Mouse (Mus musculus): Measurements from ENCODE around the gene Eif2b2.

Gene Eif2b2

GRCm38 (mm10) chr12:85256074-85256751 lies 36.9 kb downstream of the Eif2b2 start:
- DNase-seq (ENCODE audit: low read depth): no peak

DNA sequence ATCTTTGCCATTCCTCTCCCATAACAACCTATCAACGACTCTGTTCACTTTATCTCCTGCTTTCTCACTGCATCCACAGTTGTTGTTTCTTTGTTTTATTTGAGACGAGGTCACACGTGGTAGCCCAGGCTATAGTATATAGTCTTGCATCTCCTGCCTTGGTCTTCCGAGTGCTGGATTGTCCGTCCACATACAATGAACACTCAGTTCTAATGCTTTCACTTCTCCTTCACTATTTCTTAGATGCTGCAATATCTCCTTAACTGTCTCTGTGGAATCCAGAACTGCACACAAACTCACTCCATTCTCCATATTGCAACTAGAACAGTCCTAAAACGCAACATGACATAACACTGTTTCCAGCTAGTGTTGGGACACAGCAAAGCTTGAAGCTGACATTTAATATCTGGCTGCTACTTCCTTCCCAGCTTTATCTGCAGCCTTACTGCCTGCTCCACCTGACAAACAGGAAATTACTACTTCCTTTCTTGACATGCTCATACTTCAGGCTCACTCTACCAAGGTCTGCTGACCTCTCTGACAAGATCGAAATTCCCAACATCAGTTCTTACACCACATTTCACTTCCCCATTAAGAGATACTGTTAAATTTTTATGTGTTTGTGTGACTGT lies 37.8 kb downstream of the Eif2b2 start:
- peak; percentile 54 for DNase-seq (ENCODE audit: low read depth)

DNA sequence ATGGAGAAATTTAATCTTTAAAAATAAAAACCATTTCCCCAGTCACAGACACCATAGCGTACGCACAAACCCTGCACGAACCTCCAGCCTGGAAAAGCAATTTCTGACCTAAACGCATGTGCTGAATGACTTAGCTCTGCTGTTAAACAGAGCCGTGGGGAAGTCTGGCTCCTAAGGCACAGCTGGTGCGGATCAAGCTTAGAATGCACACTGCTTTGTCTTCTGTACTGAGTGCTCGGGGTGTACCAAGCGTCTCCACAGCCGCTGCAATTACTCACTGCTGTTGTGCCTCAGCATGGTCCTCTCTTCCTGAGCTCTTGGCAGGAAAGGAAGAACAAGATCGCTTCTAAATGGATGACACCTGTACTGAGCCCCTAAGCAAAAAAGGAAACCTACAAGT lies 43.2 kb downstream of the Eif2b2 start:
- DNase-seq (ENCODE audit: low read depth): no peak

DNA sequence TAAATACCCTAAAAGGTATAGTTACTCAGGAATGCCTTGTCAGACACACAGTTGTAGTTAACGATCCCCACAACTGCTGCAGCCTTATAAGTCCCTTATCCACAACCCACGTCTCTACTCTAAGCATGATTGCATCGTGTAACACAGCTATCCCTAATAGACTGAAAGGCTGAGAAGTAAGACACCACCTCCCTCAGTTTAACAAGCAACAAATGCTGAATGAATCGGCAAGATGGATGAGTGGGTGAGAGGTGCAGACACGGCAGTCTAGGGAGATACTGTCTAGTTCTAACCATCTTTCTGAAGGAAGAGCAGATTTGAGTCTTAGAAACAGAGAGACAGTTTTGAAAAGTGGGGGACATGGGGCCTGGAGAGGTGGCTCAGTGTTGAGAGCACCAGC lies 43.9 kb downstream of the Eif2b2 start:
- DNase-seq (ENCODE audit: low read depth): no peak

GRCm38 (mm10) chr12:85264531-85264930 lies 45.2 kb downstream of the Eif2b2 start:
- no peak for DNase-seq (ENCODE audit: low read depth)

DNA sequence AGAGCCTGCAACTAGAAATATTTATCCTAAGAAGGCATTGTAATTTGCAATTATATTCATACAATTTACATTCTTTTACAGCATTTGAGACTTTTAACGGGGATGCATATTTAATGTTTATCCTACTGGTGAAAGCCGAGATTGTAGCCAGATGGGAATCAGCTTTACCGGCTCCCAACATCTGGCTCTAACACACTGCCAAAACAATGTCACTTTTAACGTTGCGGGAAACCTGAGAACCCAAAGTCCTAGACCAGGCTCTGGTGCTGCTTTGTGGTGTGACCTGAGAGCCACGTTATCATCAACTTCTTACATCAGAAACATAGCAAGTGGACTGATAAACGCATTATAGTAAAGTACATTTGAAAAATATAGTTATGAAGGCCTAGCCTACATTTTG lies 45.7 kb downstream of the Eif2b2 start:
- DNase-seq (ENCODE audit: low read depth): no peak

DNA sequence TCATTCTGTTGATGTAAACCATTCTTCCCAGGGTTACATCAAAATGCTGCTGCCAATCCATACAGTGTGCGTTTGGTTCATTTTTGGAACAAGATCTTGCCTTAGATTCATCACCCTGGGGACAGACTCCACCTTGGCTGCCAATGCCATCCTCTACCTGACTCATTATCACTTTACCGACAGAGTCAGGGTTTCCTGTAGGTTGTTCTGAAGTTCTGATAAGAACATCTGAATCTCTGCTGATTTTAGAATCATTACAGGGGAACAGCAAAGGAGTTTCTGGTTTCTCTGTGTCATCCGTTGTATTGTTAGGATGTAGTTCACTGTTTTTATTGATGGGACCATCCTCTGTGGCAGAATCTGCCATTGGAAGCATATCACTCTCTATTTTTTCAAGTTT lies 47.0 kb downstream of the Eif2b2 start:
- DNase-seq (ENCODE audit: low read depth): no peak

DNA sequence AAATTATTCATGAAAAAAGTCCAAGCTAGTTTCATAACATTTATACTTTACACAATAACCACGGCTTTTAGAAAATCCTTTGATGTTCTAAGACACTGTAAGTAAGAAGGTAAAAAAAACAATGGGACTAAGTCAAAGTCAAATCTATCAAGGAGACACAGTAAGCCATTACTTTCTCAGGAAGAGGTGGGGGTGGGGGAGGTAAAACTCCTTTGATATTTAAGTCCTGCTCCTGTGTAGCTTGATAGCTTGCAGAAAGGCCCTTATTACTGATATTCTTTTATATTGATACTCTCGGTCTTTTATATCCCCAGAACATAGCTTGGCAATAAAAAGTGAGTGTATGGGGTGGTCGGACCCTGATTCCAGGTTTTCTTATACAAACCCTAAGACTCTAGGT lies 50.5 kb downstream of the Eif2b2 start:
- DNase-seq (ENCODE audit: low read depth): no peak

- peak; percentile 93 for DNase-seq (ENCODE audit: low read depth)
Observed at GRCm38 (mm10) chr12:85270319-85270718, 51.0 kb downstream of the Eif2b2 start, which contains the start of gene Mlh3. TSS of gene Mlh3 (minus strand) at chr12:85270599.

DNA sequence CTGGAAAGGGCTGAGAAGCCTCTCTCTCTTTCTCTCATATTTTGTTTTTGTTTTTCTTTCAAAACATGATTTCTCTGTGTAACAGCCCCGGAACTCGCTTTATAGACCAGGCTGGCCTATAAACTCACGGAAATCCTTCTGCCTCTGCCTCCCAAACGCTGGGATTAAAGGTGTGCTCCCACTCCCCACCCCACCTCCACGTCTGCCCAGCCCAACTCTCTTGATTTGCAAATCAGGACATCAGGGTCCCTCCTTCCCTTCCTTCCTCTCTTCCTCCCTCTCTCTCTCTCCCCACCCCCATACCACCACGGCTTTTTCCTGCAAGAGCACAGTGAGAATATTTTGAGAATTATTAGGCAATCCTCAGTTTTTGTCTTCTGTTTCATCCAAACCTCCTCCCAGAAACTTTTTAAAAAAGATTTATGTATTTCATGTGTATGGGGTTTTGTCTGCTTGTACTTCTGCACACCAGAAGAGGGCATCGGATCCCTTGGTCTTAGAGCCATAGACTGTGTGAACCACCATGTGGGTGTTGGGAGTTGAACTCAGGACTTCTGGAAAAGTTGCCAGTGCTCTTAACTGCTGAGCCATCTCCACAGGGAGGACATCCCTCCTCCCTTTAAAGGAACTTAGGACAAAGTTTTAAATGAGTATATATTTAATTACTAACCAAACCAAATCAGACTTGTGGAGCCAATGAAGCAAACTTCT lies 52.0 kb downstream of the Eif2b2 start:
- no peak for DNase-seq (ENCODE audit: low read depth)

DNA sequence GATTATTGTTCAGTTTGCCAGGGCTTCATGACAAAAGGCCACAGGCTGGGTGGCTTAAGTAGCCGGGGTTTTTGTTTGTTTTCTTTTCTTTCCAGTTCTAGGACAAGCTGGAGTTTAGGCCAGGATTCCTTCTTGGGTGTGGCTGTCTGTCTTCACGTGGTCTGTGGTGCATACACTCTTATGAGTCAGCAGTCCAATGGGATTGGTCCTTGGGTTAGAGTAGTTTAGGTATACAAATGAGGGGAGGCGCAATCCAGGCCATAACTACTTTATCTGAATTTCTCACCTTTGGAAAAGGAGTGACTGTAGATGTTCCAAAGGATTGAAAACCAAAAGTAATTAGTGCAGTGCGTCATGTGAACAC lies 52.5 kb downstream of the Eif2b2 start:
- DNase-seq (ENCODE audit: low read depth): no peak

GRCm38 (mm10) chr12:85273508-85273907 lies 54.2 kb downstream of the Eif2b2 start:
- no peak for DNase-seq (ENCODE audit: low read depth)
